Mouse (Mus musculus) liver, embryonic 13.5 days (tissue): ENCODE results near the gene Synj2. TPM values are rescaled to one million over a fixed set of nuclear protein-coding genes. Genes with fewer than 3 reads are reported as not detected.

ENCODE experiments used
- ATAC-seq: fragments of 200-750 bp; cut with Nextera tagmentation; 2 replicates; pipeline ENCODE4 v1.8.0; 2017; ENCODE audit warnings: low read depth, mild to moderate bottlenecking, moderate number of reproducible peaks, moderate library complexity
- DNase-seq: peaks from one replicate; pipeline ENCODE4 v3.0.0; 2022
- H3K27ac ChIP-seq: fragments of 300-500 bp; sonication (generic); 2 replicates; pipeline ENCODE4 v1.5.1; 2015; ENCODE audit warnings: moderate library complexity, mild to moderate bottlenecking, inconsistent platforms
- H3K27me3 ChIP-seq: fragments of 300-500 bp; sonication (generic); 2 replicates; pipeline ENCODE4 v1.6.1; 2015; ENCODE audit warnings: mild to moderate bottlenecking, inconsistent platforms
- H3K36me3 ChIP-seq: fragments of 300-500 bp; sonication (generic); 2 replicates; pipeline ENCODE4 v1.6.1; 2015; ENCODE audit warnings: mild to moderate bottlenecking, inconsistent platforms
- H3K4me1 ChIP-seq: fragments of 300-500 bp; sonication (generic); replicated peaks from 2 replicates; pipeline ENCODE4 v1.6.1; 2015; ENCODE audit warnings: inconsistent platforms
- H3K4me2 ChIP-seq: fragments of 300-500 bp; sonication (generic); 2 replicates; pipeline ENCODE4 v1.6.1; 2015; ENCODE audit warnings: inconsistent platforms, mild to moderate bottlenecking, moderate library complexity
- H3K4me3 ChIP-seq: fragments of 300-500 bp; sonication (generic); replicated peaks from 2 replicates; pipeline ENCODE4 v1.5.1; 2015; ENCODE audit warnings: mild to moderate bottlenecking, inconsistent platforms
- H3K9ac ChIP-seq: fragments of 300-500 bp; sonication (generic); 2 replicates; pipeline ENCODE4 v1.6.1; 2015; ENCODE audit warnings: mild to moderate bottlenecking, inconsistent platforms
- H3K9me3 ChIP-seq: fragments of 300-500 bp; sonication (generic); replicated peaks from 2 replicates; pipeline ENCODE4 v1.6.1; 2016; ENCODE audit warnings: inconsistent platforms
- WGBS: fragments of 180-500 bp; shearing (Covaris S2); methylation state at CpG from one replicate; pipeline ENCODE4 v1.1.7; 2015; ENCODE audit not compliant: insufficient replicate concordance; 5-methylcytosine and 5-hydroxymethylcytosine counted together
- polyA plus RNA-seq: library from polyadenylated mRNA; unstranded; fragments of >200 nt; fragmentation: Nextera tagmentation; extraction: Ambion mirVana; gene quantifications from 2 replicates; pipeline ENCODE4 v1.2.1, GENCODE M21; 2015

The Synj2 gene
- polyA plus RNA-seq, 1 experiment from 2014 or later: 1.3 TPM

- H3K4me2 ChIP-seq: no peak overlapping the region
- 76% methylated on average over 14 of the region's 14 CpGs for WGBS
- DNase-seq: no peak
These were observed 4.8 kb upstream of the Synj2 start for GRCm38 (mm10) chr17:5936276-5936675.

DNA sequence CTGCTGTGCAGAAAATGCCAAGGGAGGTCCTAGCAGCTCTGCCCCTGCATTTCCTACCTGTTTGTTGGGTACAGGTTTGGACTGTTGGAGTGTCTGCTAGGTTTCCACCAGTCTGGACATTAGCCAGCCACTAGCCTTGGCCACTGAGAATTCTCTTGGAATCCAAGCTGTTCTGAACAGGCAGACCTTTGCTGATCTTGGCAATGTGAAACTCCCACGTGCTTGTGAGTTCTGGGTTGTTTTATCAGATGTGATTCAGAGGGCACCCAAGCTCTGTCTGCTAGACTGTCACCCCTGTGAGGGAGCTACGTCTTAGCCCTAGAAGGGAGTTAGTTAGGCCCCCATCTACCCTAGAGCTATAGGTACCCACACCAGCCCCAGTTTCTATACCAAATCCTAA is 3.6 kb upstream of the Synj2 start:
- no peak for DNase-seq
- Histone ChIP-seq H3K9me3 (no peaks in the 10 kb centered on the region), H3K4me1 (peaks cover 25% of the 10 kb centered on the region), H3K36me3 (no peaks in the 10 kb centered on the region), H3K4me3 (no peak overlapping the region), H3K27me3 (peaks cover 45% of the 10 kb centered on the region), H3K9ac (no peak overlapping the region), H3K4me2 (no peak overlapping the region), H3K27ac (no peak overlapping the region)
- no peak for ATAC-seq
- WGBS: 26% methylated on average over 2 of the region's 2 CpGs

More at GRCm38 (mm10) chr17:5936276-5936675, 4.8 kb upstream of the Synj2 start:
- H3K9me3 ChIP-seq: no peaks in the 10 kb centered on the region
- peaks cover 33% of the 10 kb centered on the region for H3K27me3 ChIP-seq
- H3K36me3 ChIP-seq: peaks cover 2% of the 10 kb centered on the region; the same call in 1 of the 2 replicates
- no peak for ATAC-seq
- H3K27ac ChIP-seq: no peak overlapping the region
- H3K4me3 ChIP-seq: no peak overlapping the region
- peaks cover 17% of the 10 kb centered on the region for H3K4me1 ChIP-seq
- H3K9ac ChIP-seq: no peak overlapping the region

DNA sequence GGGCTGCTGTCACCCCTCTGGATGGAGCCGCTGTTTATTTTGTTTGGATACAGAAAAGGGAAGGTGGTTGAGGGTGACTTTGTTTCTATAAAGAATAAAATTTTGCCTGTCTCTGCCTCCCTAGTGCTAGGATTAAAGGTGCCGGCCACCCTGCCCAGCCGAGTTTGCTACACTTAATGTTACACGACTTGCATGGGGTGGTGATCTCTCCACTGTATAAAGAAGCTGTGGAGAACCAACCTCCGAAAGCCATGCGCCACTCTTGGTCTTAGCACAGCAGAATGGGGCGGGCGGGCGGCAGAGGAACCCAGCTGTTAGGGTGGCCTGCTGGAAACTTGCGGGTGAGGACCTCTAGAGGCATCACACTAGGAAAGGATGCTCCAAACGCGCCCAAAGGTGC is 1.2 kb upstream of the Synj2 start:
- Histone ChIP-seq H3K4me2 (no peak overlapping the region), H3K9ac (no peak overlapping the region), H3K27me3 (peaks cover 48% of the 10 kb centered on the region), H3K36me3 (no peaks in the 10 kb centered on the region), H3K9me3 (no peaks in the 10 kb centered on the region), H3K27ac (no peak overlapping the region), H3K4me1 (peaks cover 23% of the 10 kb centered on the region), H3K4me3 (no peak overlapping the region)
- no peak for ATAC-seq
- DNase-seq: no peak
- 57% methylated on average over 12 of the region's 12 CpGs for WGBS

GRCm38 (mm10) chr17:5940792-5941191 is 288 bp upstream of the Synj2 start:
- H3K4me3 ChIP-seq: peak overlapping the region; percentile 70
- H3K27me3 ChIP-seq: peaks cover 48% of the 10 kb centered on the region
- H3K4me1 ChIP-seq: peaks cover 16% of the 10 kb centered on the region
- ATAC-seq (peak; percentile 75), DNase-seq (peak; percentile 41)
- H3K9ac ChIP-seq: peak overlapping the region; percentile 51
- under 1% methylated on average over 32 of the region's 38 CpGs for WGBS
- peak overlapping the region; percentile 78 for H3K4me2 ChIP-seq
- no peaks in the 10 kb centered on the region for H3K36me3 ChIP-seq
- H3K9me3 ChIP-seq: no peaks in the 10 kb centered on the region
- no peak overlapping the region for H3K27ac ChIP-seq

GRCm38 (mm10) chr17:5942156-5942555 is 1.1 kb downstream of the Synj2 start:
- Histone ChIP-seq H3K4me1 (peaks cover 22% of the 10 kb centered on the region), H3K4me3 (peak overlapping the region; percentile 70), H3K27me3 (peaks cover 47% of the 10 kb centered on the region), H3K4me2 (peak overlapping the region; percentile 78), H3K9me3 (no peaks in the 10 kb centered on the region), H3K9ac (no peak overlapping the region), H3K36me3 (no peaks in the 10 kb centered on the region), H3K27ac (no peak overlapping the region)
- no peak for DNase-seq
- 59% methylated on average over 3 of the region's 3 CpGs for whole genome bisulfite sequencing
- no peak for ATAC-seq

DNA sequence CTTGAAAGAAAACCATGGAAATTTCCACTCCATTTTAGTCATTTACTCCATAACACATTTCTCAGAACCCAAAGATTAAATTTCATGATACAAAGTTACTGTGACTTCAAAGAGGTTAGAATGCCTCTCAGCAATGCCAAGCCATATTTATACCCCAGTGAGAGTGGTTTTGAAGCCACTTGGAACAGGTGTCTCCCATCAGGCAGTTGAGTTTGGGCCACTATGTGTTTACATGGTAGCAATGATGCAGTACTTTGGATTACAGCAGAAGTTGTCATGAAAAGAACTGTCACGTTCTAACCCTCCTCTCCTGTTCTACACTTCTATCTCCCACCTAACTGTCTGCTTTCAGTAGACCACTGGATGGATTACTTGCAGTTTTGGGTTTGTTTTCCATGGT is 2.0 kb downstream of the Synj2 start:
- H3K4me3 ChIP-seq: no peak overlapping the region
- ATAC-seq (no peak), DNase-seq (no peak)
- H3K9me3 ChIP-seq: no peaks in the 10 kb centered on the region
- H3K4me2 ChIP-seq: no peak overlapping the region
- WGBS: 49% methylated on average over 1 of the region's 1 CpGs
- peaks cover 25% of the 10 kb centered on the region for H3K4me1 ChIP-seq
- peaks cover 41% of the 10 kb centered on the region for H3K27me3 ChIP-seq
- no peak overlapping the region for H3K27ac ChIP-seq
- no peak overlapping the region for H3K9ac ChIP-seq
- no peaks in the 10 kb centered on the region for H3K36me3 ChIP-seq

GRCm38 (mm10) chr17:5947039-5947438 is 6.0 kb downstream of the Synj2 start:
- Histone ChIP-seq H3K4me1 (peaks cover 18% of the 10 kb centered on the region; the same call in 1 of the 2 replicates), H3K36me3 (no peaks in the 10 kb centered on the region), H3K27me3 (peaks cover 7% of the 10 kb centered on the region), H3K4me2 (no peak overlapping the region), H3K9ac (no peak overlapping the region), H3K27ac (no peak overlapping the region), H3K4me3 (no peak overlapping the region), H3K9me3 (no peaks in the 10 kb centered on the region)
- ATAC-seq (no peak), DNase-seq (no peak)
- 48% methylated on average over 3 of the region's 3 CpGs for WGBS

GRCm38 (mm10) chr17:5952455-5952854 is 11.4 kb downstream of the Synj2 start:
- DNase-seq (no peak), ATAC-seq (no peak)
- Histone ChIP-seq H3K4me3 (no peak overlapping the region), H3K36me3 (no peaks in the 10 kb centered on the region), H3K9ac (no peak overlapping the region), H3K27me3 (no peaks in the 10 kb centered on the region), H3K4me2 (no peak overlapping the region), H3K4me1 (peaks cover 10% of the 10 kb centered on the region; the same call in 1 of the 2 replicates), H3K27ac (no peak overlapping the region), H3K9me3 (no peaks in the 10 kb centered on the region)
- WGBS: 70% methylated on average over 4 of the region's 4 CpGs

- H3K4me3 ChIP-seq: no peak overlapping the region
- 45% methylated on average over 2 of the region's 2 CpGs for WGBS
- no peak overlapping the region for H3K4me2 ChIP-seq
- H3K36me3 ChIP-seq: no peaks in the 10 kb centered on the region
- DNase-seq: no peak
- H3K9ac ChIP-seq: no peak overlapping the region
- H3K27ac ChIP-seq: no peak overlapping the region
- H3K4me1 ChIP-seq: peaks cover 9% of the 10 kb centered on the region; the same call in 1 of the 2 replicates
- H3K27me3 ChIP-seq: no peaks in the 10 kb centered on the region; the same call in 1 of the 2 replicates
- H3K9me3 ChIP-seq: no peaks in the 10 kb centered on the region
- ATAC-seq: no peak
These were observed 15.4 kb downstream of the Synj2 start for GRCm38 (mm10) chr17:5956350-5957000.

DNA sequence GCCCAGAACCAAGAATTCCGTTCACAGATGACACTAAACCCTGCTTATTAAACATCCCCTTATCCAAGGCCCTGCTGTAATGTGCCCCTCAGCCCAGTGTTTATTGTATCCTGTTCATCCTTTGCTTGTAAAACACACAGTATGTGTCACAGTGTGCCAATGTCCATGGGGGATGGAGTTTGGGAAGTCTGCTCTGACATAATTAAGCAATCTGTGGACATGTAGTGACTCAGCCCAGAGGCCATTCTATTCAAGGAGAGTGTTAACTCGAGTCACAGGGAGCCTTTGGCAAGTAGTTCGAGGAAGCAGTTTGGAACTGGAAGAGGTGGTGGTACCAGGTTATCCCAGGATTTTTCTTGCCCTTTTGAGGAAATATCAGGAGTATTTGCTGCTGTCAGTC is 16.0 kb downstream of the Synj2 start:
- WGBS: 44% methylated on average over 3 of the region's 3 CpGs
- DNase-seq: no peak
- no peak for ATAC-seq
- H3K9ac ChIP-seq: no peak overlapping the region
- H3K4me1 ChIP-seq: peaks cover 9% of the 10 kb centered on the region; the same call in 1 of the 2 replicates
- H3K27me3 ChIP-seq: no peaks in the 10 kb centered on the region; the same call in 1 of the 2 replicates
- H3K4me3 ChIP-seq: no peak overlapping the region
- H3K4me2 ChIP-seq: no peak overlapping the region
- H3K36me3 ChIP-seq: no peaks in the 10 kb centered on the region
- H3K27ac ChIP-seq: no peak overlapping the region
- no peaks in the 10 kb centered on the region for H3K9me3 ChIP-seq

DNA sequence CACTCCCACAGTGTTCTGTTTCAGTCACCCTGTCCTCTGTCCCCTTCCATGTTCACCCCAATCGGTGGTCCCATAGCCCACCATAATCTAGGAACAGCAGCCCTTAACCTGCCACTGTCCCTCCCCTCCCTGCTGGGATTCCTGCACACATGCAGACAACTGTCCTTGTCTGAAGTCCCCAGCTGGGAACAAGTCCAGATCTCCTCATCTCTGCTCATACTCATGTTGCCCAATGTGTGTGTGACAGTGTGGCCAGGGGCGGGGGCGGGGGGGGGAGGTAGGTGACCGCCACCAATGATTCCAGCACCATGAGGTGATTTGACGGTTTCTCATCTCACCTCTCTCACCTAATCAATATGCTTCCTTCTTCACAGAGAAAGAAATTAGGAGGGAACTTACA is 17.1 kb downstream of the Synj2 start:
- 60% methylated on average over 5 of the region's 5 CpGs for WGBS
- ATAC-seq: no peak
- no peak overlapping the region for H3K4me2 ChIP-seq

GRCm38 (mm10) chr17:5958636-5959035 is 17.6 kb downstream of the Synj2 start:
- ATAC-seq: no peak
- no peak for DNase-seq
- H3K27me3 ChIP-seq: no peaks in the 10 kb centered on the region; the same call in 1 of the 2 replicates
- H3K27ac ChIP-seq: no peak overlapping the region
- H3K36me3 ChIP-seq: no peaks in the 10 kb centered on the region
- H3K4me3 ChIP-seq: no peak overlapping the region
- no peaks in the 10 kb centered on the region for H3K9me3 ChIP-seq
- 67% methylated on average over 10 of the region's 10 CpGs for WGBS
- peaks cover 9% of the 10 kb centered on the region; the same call in 1 of the 2 replicates for H3K4me1 ChIP-seq
- H3K9ac ChIP-seq: no peak overlapping the region
- no peak overlapping the region for H3K4me2 ChIP-seq

More for the DNA sequence above, 17.1 kb downstream of the Synj2 start:
- no peaks in the 10 kb centered on the region; the same call in 1 of the 2 replicates for H3K27me3 ChIP-seq
- no peak for DNase-seq
- H3K9me3 ChIP-seq: no peaks in the 10 kb centered on the region
- H3K27ac ChIP-seq: no peak overlapping the region
- H3K4me1 ChIP-seq: peaks cover 9% of the 10 kb centered on the region; the same call in 1 of the 2 replicates
- no peak overlapping the region for H3K9ac ChIP-seq
- H3K4me3 ChIP-seq: no peak overlapping the region
- H3K36me3 ChIP-seq: no peaks in the 10 kb centered on the region
